Mouse (Mus musculus) limb, embryonic 11.5 days (tissue): ENCODE measurements at regions not wholly inside any gene's neighbourhood (a gene's known extent, or its start where the extent isn't known, plus 50 kb on each side); places are given as distances from the start of the nearest gene placed in this dataset.

Experiments
- ATAC-seq: fragments of 200-750 bp; cut with Nextera tagmentation; 2 replicates; pipeline ENCODE4 v1.8.0; 2017; ENCODE audit warnings: low read depth; ENCODE audit not compliant: insufficient number of reproducible peaks, low FRiP score, low TSS enrichment
- DNase-seq: peaks from one replicate; pipeline ENCODE4 v3.0.0-alpha.2; 2015; ENCODE audit warnings: low spot score
- H3K27ac ChIP-seq: fragments of 300-500 bp; sonication (generic); replicated peaks from 2 replicates; pipeline ENCODE4 v1.5.1; 2014; ENCODE audit warnings: low read depth, mild to moderate bottlenecking, low read length
- H3K27me3 ChIP-seq: fragments of 300-500 bp; sonication (generic); 2 replicates; pipeline ENCODE4 v1.6.1; 2014; ENCODE audit warnings: mild to moderate bottlenecking, low read length, mixed read lengths; ENCODE audit not compliant: control insufficient read depth, insufficient read depth
- H3K36me3 ChIP-seq: fragments of 300-500 bp; sonication (generic); 2 replicates; pipeline ENCODE4 v1.6.1; 2014; ENCODE audit warnings: mild to moderate bottlenecking, low read length, moderate library complexity, mixed read lengths; ENCODE audit not compliant: control insufficient read depth, insufficient read depth
- H3K4me1 ChIP-seq: fragments of 300-500 bp; sonication (generic); 2 replicates; pipeline ENCODE4 v1.6.1; 2014; ENCODE audit warnings: low read length, mixed read lengths; ENCODE audit not compliant: control insufficient read depth, insufficient read depth
- H3K4me2 ChIP-seq: fragments of 300-500 bp; sonication (generic); 2 replicates; pipeline ENCODE4 v1.6.1; 2014; ENCODE audit warnings: low read depth, mild to moderate bottlenecking, moderate library complexity; ENCODE audit not compliant: severe bottlenecking
- H3K4me3 ChIP-seq: fragments of 300-500 bp; sonication (generic); 2 replicates; pipeline ENCODE4 v1.5.1; 2014; ENCODE audit warnings: low read depth, low read length
- H3K9ac ChIP-seq: fragments of 300-500 bp; sonication (generic); 2 replicates; pipeline ENCODE4 v1.6.1; 2014; ENCODE audit warnings: mild to moderate bottlenecking, low read length
- H3K9me3 ChIP-seq: fragments of 300-500 bp; sonication (generic); 2 replicates; pipeline ENCODE4 v1.6.1; 2016; ENCODE audit warnings: low read length; ENCODE audit not compliant: control insufficient read depth
- WGBS: fragments of 180-500 bp; shearing (Covaris S2); extraction: QIAGEN DNeasy Blood & Tissue Kit; methylation state at CpG from one replicate; pipeline ENCODE4 v1.1.7; 2014; 5-methylcytosine and 5-hydroxymethylcytosine counted together

- Histone ChIP-seq H3K36me3 (no peaks in the 10 kb centered on the region), H3K27ac (no peak overlapping the region), H3K4me2 (no peak overlapping the region), H3K9me3 (no peaks in the 10 kb centered on the region), H3K27me3 (no peaks in the 10 kb centered on the region), H3K4me3 (no peak overlapping the region), H3K4me1 (peaks cover 3% of the 10 kb centered on the region; the same call in 1 of the 2 replicates), H3K9ac (no peak overlapping the region)
- DNase-seq, result no peak
- WGBS, result 90% methylated on average over 8 of the region's 8 CpGs
- ATAC-seq, result no peak
These were observed 99.3 kb upstream of the Plcl2 start for GRCm38 (mm10) chr17:50409895-50410294.

- no peaks in the 10 kb centered on the region for H3K27me3 ChIP-seq
- H3K27ac ChIP-seq, result no peak overlapping the region
- ATAC-seq (no peak), DNase-seq (no peak)
- H3K9me3 ChIP-seq, result no peaks in the 10 kb centered on the region
- no peak overlapping the region for H3K4me2 ChIP-seq
- no peak overlapping the region for H3K9ac ChIP-seq
- no peak overlapping the region for H3K4me3 ChIP-seq
- H3K36me3 ChIP-seq, result no peaks in the 10 kb centered on the region
- H3K4me1 ChIP-seq, result peaks cover 3% of the 10 kb centered on the region; the same call in 1 of the 2 replicates
- 91% methylated on average over 3 of the region's 3 CpGs for WGBS
These were observed 98.9 kb upstream of the Plcl2 start for GRCm38 (mm10) chr17:50410296-50410695.

- DNase-seq (no peak), ATAC-seq (no peak)
- Histone ChIP-seq H3K4me1 (peaks cover 2% of the 10 kb centered on the region; the same call in 1 of the 2 replicates), H3K4me3 (no peak overlapping the region), H3K36me3 (no peaks in the 10 kb centered on the region), H3K4me2 (no peak overlapping the region), H3K9me3 (no peaks in the 10 kb centered on the region), H3K9ac (no peak overlapping the region), H3K27ac (no peak overlapping the region), H3K27me3 (no peaks in the 10 kb centered on the region)
- WGBS, result 89% methylated on average over 5 of the region's 5 CpGs
These were observed 96.8 kb upstream of the Plcl2 start for GRCm38 (mm10) chr17:50412446-50412845.

GRCm38 (mm10) chr17:50413916-50414315, 95.3 kb upstream of the Plcl2 start:
- Histone ChIP-seq H3K36me3 (no peaks in the 10 kb centered on the region), H3K9ac (no peak overlapping the region), H3K9me3 (no peaks in the 10 kb centered on the region), H3K4me1 (no peaks in the 10 kb centered on the region), H3K27ac (no peak overlapping the region), H3K27me3 (no peaks in the 10 kb centered on the region), H3K4me2 (no peak overlapping the region), H3K4me3 (no peak overlapping the region)
- DNase-seq (no peak), ATAC-seq (no peak)
- 92% methylated on average over 5 of the region's 5 CpGs for WGBS

GRCm38 (mm10) chr17:50415331-50416005, 93.7 kb upstream of the Plcl2 start:
- DNase-seq (no peak), ATAC-seq (no peak)
- H3K4me1 ChIP-seq, result no peaks in the 10 kb centered on the region
- no peak overlapping the region for H3K4me3 ChIP-seq
- no peaks in the 10 kb centered on the region for H3K36me3 ChIP-seq
- H3K9me3 ChIP-seq, result no peaks in the 10 kb centered on the region
- 95% methylated on average over 2 of the region's 2 CpGs for WGBS
- no peak overlapping the region for H3K27ac ChIP-seq
- no peak overlapping the region for H3K9ac ChIP-seq
- H3K4me2 ChIP-seq, result no peak overlapping the region
- no peaks in the 10 kb centered on the region for H3K27me3 ChIP-seq

- Histone ChIP-seq H3K27ac (no peak overlapping the region), H3K27me3 (no peaks in the 10 kb centered on the region), H3K36me3 (no peaks in the 10 kb centered on the region), H3K4me3 (no peak overlapping the region), H3K4me2 (no peak overlapping the region), H3K4me1 (no peaks in the 10 kb centered on the region), H3K9me3 (no peaks in the 10 kb centered on the region), H3K9ac (no peak overlapping the region)
- DNase-seq (no peak), ATAC-seq (no peak)
- WGBS, result 79% methylated on average over 1 of the region's 1 CpGs
These were observed 93.1 kb upstream of the Plcl2 start for GRCm38 (mm10) chr17:50416119-50416518.

GRCm38 (mm10) chr17:50416538-50417113, 92.6 kb upstream of the Plcl2 start:
- H3K4me3 ChIP-seq, result no peak overlapping the region
- DNase-seq (no peak), ATAC-seq (no peak)
- no peaks in the 10 kb centered on the region for H3K4me1 ChIP-seq
- H3K4me2 ChIP-seq, result no peak overlapping the region
- H3K9ac ChIP-seq, result no peak overlapping the region
- H3K27me3 ChIP-seq, result no peaks in the 10 kb centered on the region
- H3K36me3 ChIP-seq, result no peaks in the 10 kb centered on the region
- 77% methylated on average over 3 of the region's 3 CpGs for WGBS
- H3K27ac ChIP-seq, result no peak overlapping the region
- H3K9me3 ChIP-seq, result no peaks in the 10 kb centered on the region

GRCm38 (mm10) chr17:50418863-50419383, 90.3 kb upstream of the Plcl2 start:
- H3K4me1 ChIP-seq, result no peaks in the 10 kb centered on the region
- H3K27me3 ChIP-seq, result no peaks in the 10 kb centered on the region
- no peaks in the 10 kb centered on the region for H3K9me3 ChIP-seq
- no peak overlapping the region for H3K9ac ChIP-seq
- H3K27ac ChIP-seq, result no peak overlapping the region
- ATAC-seq (no peak), DNase-seq (no peak)
- no peak overlapping the region for H3K4me3 ChIP-seq
- 62% methylated on average over 3 of the region's 3 CpGs for WGBS
- H3K4me2 ChIP-seq, result no peak overlapping the region
- H3K36me3 ChIP-seq, result no peaks in the 10 kb centered on the region
